36 mouse cellular contexts compared by ENCODE assay signal in the genomic region with DNA sequence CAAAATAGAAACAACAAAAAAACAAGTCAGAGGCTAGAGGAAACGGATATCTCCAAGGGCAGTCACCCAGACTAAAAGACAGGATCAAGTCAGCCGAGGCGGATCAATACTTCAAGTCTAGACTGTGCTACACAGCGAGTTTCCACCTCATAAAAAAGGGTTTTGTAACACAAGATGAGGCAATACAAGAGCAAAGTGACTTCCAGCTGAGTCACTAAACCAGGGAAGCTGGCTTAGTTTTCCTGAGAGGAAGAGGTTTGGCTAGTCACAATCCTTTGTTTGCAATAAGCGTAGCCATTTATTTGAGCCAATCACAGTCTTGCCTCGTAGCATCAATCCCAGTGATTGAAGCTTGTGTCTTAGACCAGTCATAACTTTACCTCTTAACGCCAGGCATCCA. TPM values are rescaled to one million over a fixed set of nuclear protein-coding genes. Genes with fewer than 3 reads are reported as not detected.
DNase-seq lines count a peak whose midpoint lies in the region; ATAC-seq and TF ChIP-seq lines count a peak whose summit lies in the region.
"Had no signal": no experiment of that assay in that cellular context is flagged by ENCODE, and none has a peak within 500 bp of the region (broad histone marks: within the 10 kb centered on the region; RNA-seq: fewer than 3 reads in every experiment).

A gene (plus strand): TSS at position 400 of the 400 bp plus-strand sequence.

- 74% methylated on average over 7 of the region's 7 CpGs for WGBS in intestine, postnatal 0 days
- 78% methylated on average over 7 of the region's 7 CpGs for WGBS in intestine, embryonic 16.5 days

- no peak within 1 kb of the TSS for H3K27ac ChIP-seq in intestine, postnatal 0 days (ENCODE audit: low read depth, low read length)
- no peak within 1 kb of the TSS for H3K27ac ChIP-seq in intestine, embryonic 16.5 days (ENCODE audit: low read length)
- H3K27ac ChIP-seq in ES-Bruce4 (ENCODE audit: insufficient read depth, low read length) = peak within 1 kb of the TSS; percentile 99
- H3K27ac ChIP-seq: heart, embryonic 10.5 days; hindbrain, embryonic 14.5 days; kidney, embryonic 15.5 days; layer of hippocampus, adult 2 months; left cerebral cortex, adult 2 months; limb, embryonic 12.5 days; neural tube, embryonic 12.5 days had no signal

- H3K9ac ChIP-seq in intestine, postnatal 0 days (ENCODE audit: low read depth, low read length) = no peak within 1 kb of the TSS
- H3K9ac ChIP-seq in intestine, embryonic 16.5 days (ENCODE audit: low read depth, low read length) = no peak within 1 kb of the TSS
- peak within 1 kb of the TSS; percentile 8; the same call in 1 of the 2 replicates for H3K9ac ChIP-seq in ES-Bruce4 (ENCODE audit: low read depth, poor library complexity, severe bottlenecking)
- H3K9ac ChIP-seq: hindbrain, embryonic 14.5 days; kidney, embryonic 15.5 days; limb, embryonic 12.5 days; liver, postnatal 0 days; neural tube, embryonic 12.5 days had no signal

- no peak within 1 kb of the TSS for H3K4me3 ChIP-seq in intestine, postnatal 0 days (ENCODE audit: low read depth, low read length)
- H3K4me3 ChIP-seq in intestine, embryonic 16.5 days (ENCODE audit: low read length) = no peak within 1 kb of the TSS
- H3K4me3 ChIP-seq in ES-Bruce4 (ENCODE audit: low read depth, low read length) = 0 out of 2 replicates have a peak within 1 kb of the TSS, but pooled peaks have one; percentile 12
- H3K4me3 ChIP-seq: heart, embryonic 10.5 days; kidney, embryonic 15.5 days; layer of hippocampus, adult 2 months; left cerebral cortex, adult 2 months; limb, embryonic 12.5 days; myocyte; neural tube, embryonic 12.5 days had no signal

- TF ChIP-seq EP300 in ES-Bruce4 (IDR thresholded peaks at IDR 0.05; ENCODE audit: insufficient read depth, low read depth, low read length) = no peak

- H3K4me2 ChIP-seq in intestine, postnatal 0 days (replicated peaks; ENCODE audit: low read depth) = no peak within 1 kb of the TSS
- H3K4me2 ChIP-seq in intestine, embryonic 16.5 days (ENCODE audit: low read depth, low read length) = no peak within 1 kb of the TSS
- H3K4me2 ChIP-seq: hindbrain, embryonic 14.5 days; kidney, embryonic 15.5 days; limb, embryonic 12.5 days; liver, embryonic 11.5 days; midbrain, embryonic 11.5 days; neural tube, embryonic 12.5 days had no signal

- peak; percentile 59 for DNase-seq in WW6 (ENCODE audit: low read depth, low spot score)
- DNase-seq in retina, embryonic 14.5 days (ENCODE audit: low spot score) = no peak
- no peak for DNase-seq in T-cell, adult 2 months (ENCODE audit: low spot score)
- no peak for DNase-seq in right cerebral cortex, postnatal 25 days
- DNase-seq: adrenal gland, postnatal 36 days; B cell, adult 2 months; cerebellum, adult 8-10 months; cerebellum, postnatal 25 days; gastrocnemius, postnatal 25 days; heart, adult 11 months; kidney, adult 18-20 months; kidney, postnatal 25 days; liver, postnatal 0 days; lung, postnatal 36 days; thymus, postnatal 14 days had no signal

- no peaks in the 10 kb centered on the region for H3K27me3 ChIP-seq in intestine, postnatal 0 days (replicated peaks; ENCODE audit: control insufficient read depth, insufficient read depth, low read length)
- H3K27me3 ChIP-seq in intestine, embryonic 16.5 days (replicated peaks; ENCODE audit: control insufficient read depth, insufficient read depth, low read length) = no peaks in the 10 kb centered on the region
- no peaks in the 10 kb centered on the region for H3K27me3 ChIP-seq in ES-Bruce4 (ENCODE audit: control insufficient read depth, insufficient read depth, low read length, poor library complexity, severe bottlenecking)
- H3K27me3 ChIP-seq: CH12.LX; kidney, embryonic 15.5 days; limb, embryonic 12.5 days; neural tube, embryonic 12.5 days had no signal

- no peaks in the 10 kb centered on the region for H3K9me3 ChIP-seq in intestine, postnatal 0 days (ENCODE audit: control insufficient read depth)
- no peaks in the 10 kb centered on the region for H3K9me3 ChIP-seq in intestine, embryonic 16.5 days (ENCODE audit: control insufficient read depth, low read length)
- no peaks in the 10 kb centered on the region for H3K9me3 ChIP-seq in ES-Bruce4 (replicated peaks; ENCODE audit: control insufficient read depth, insufficient read depth, low read length, poor library complexity, severe bottlenecking)
- H3K9me3 ChIP-seq: heart, embryonic 10.5 days; kidney, embryonic 15.5 days; limb, embryonic 12.5 days; neural tube, embryonic 12.5 days had no signal

- peak; percentile 73; the same call in 1 of the 2 replicates for ATAC-seq in intestine, postnatal 0 days
- no peak for ATAC-seq in intestine, embryonic 16.5 days
- ATAC-seq: forebrain, embryonic 14.5 days; liver, postnatal 0 days had no signal

- no peak for TF ChIP-seq CTCF in intestine, postnatal 0 days (IDR thresholded peaks at IDR 0.05; ENCODE audit: low read depth)
- no peak for TF ChIP-seq CTCF in ES-Bruce4 (IDR thresholded peaks at IDR 0.05; ENCODE audit: low read depth, low read length)

- TF ChIP-seq POLR2A in ES-Bruce4 (IDR thresholded peaks at IDR 0.05; ENCODE audit: insufficient read depth, low read length) = no peak

- no peaks in the 10 kb centered on the region for H3K4me1 ChIP-seq in intestine, postnatal 0 days (replicated peaks; ENCODE audit: control insufficient read depth, insufficient read depth, low read length)
- H3K4me1 ChIP-seq in intestine, embryonic 16.5 days (ENCODE audit: control insufficient read depth, insufficient read depth, low read length) = 0 out of 2 replicates have a peak, but pooled peaks cover 2% of the 10 kb centered on the region
- no peaks in the 10 kb centered on the region for H3K4me1 ChIP-seq in ES-Bruce4 (ENCODE audit: control insufficient read depth, insufficient read depth, low read length)
- H3K4me1 ChIP-seq: heart, embryonic 10.5 days; kidney, embryonic 15.5 days; limb, embryonic 12.5 days; neural tube, embryonic 12.5 days had no signal

- H3K36me3 ChIP-seq in intestine, postnatal 0 days (ENCODE audit: control insufficient read depth, insufficient read depth) = no peaks in the 10 kb centered on the region
- no peaks in the 10 kb centered on the region for H3K36me3 ChIP-seq in intestine, embryonic 16.5 days (ENCODE audit: control insufficient read depth, insufficient read depth, low read length)
- peaks cover 2% of the 10 kb centered on the region; the same call in 1 of the 2 replicates for H3K36me3 ChIP-seq in ES-Bruce4 (ENCODE audit: control insufficient read depth, insufficient read depth, low read length, poor library complexity, severe bottlenecking)
- H3K36me3 ChIP-seq: heart, embryonic 10.5 days; kidney, embryonic 15.5 days; limb, embryonic 12.5 days; neural tube, embryonic 12.5 days had no signal

RNA-seq across cellular contexts. Expression of the gene that starts here (rescaled TPM):
- polyA plus RNA-seq in intestine, postnatal 0 days (2015; fragmentation: Nextera tagmentation; extraction: Ambion mirVana) = 0.09 TPM in 1 of 2 replicates, not detected in the other
- 0.06 TPM in 1 of 2 replicates, not detected in the other for polyA plus RNA-seq in intestine, embryonic 16.5 days (2015; fragmentation: Nextera tagmentation; extraction: Ambion mirVana)
- polyA plus RNA-seq in ES-Bruce4 (2011; ENCODE audit: insufficient read depth, insufficient read length, low read depth, missing spikeins) = 35.1 and 44.3 TPM in 2 replicates
- polyA plus RNA-seq: embryonic facial prominence, embryonic 11.5 days; forebrain, embryonic 14.5 days; heart, embryonic 10.5 days; heart, postnatal 0 days; hindbrain, embryonic 14.5 days; kidney, embryonic 15.5 days; limb, embryonic 12.5 days; liver, postnatal 0 days; midbrain, embryonic 11.5 days; midbrain, postnatal 0 days; neural tube, embryonic 12.5 days; stomach, embryonic 14.5 days; testis, adult 2 months; urinary bladder, adult 2 months had no signal

Comparison
In these comparisons a context has a peak if more than half of its experiments do, and no peak if none do; other contexts are left out.
1. RNA of the gene that starts here (polyA plus RNA-seq): 35.1 to 44.3 TPM in ES-Bruce4; 0.09 TPM in intestine, postnatal 0 days and 0.06 TPM in intestine, embryonic 16.5 days; every median in the first group is over 10 times any median in the second.
2. Peak in ATAC-seq in intestine, postnatal 0 days; RNA of the gene not detected or under 1 TPM.